Mouse (Mus musculus): ENCODE results near the gene Cbx6. TPM values are rescaled to one million over a fixed set of nuclear protein-coding genes. Genes with fewer than 3 reads are reported as not detected.

The Cbx6 gene
- 25.1 and 25.6 TPM in 2 replicates for total RNA-seq (2014; fragmentation: Nextera tagmentation)
- total RNA-seq (2017), result 14.4 and 36.7 TPM in 2 replicates

DNA sequence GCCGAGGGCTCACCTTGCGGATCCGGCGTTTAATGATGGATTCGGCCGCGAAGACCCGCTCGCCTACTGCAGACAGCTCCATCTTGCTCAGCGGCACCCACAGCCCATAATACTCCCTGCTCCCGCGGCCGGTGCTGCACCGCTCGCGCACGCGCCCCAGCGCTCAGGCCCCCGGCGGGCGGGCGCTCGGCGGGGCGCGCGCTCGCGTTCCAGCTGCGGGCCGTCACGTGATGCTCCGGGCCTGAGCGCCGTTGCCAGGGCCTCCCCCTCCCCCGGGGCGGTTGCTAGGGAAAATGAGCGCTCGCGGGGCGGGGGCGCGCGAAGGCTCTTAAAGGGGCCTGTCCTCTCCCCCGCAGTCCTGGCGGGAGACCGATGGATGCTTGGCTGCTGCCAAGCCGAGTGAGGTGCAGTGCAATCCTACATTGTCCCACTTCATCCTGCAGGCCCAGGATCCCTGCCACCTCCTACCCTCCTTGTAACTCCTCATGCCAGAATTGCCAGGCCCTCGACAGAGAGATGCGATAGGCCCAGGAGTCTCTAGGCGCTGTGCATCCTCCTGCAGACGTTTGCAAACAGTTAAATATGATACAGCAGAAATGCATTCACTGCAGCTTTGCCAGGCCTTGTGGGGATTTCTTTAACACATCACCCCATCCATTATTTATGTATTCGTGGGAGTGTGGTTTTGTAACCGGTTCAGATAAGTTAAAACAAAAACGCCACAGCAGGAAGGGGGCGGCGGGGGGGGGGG, at the start of gene Cbx6, which contains the start of gene Npcd:
TSS of gene Cbx6 (minus strand) at position 559 of the 751 bp plus-strand sequence.
TSS of gene Npcd (minus strand) at position 108 of the 751 bp plus-strand sequence.
- ATAC-seq (replicated peaks; ENCODE audit: low FRiP score, low TSS enrichment, poor library complexity, severe bottlenecking), result peak; percentile 45

DNA sequence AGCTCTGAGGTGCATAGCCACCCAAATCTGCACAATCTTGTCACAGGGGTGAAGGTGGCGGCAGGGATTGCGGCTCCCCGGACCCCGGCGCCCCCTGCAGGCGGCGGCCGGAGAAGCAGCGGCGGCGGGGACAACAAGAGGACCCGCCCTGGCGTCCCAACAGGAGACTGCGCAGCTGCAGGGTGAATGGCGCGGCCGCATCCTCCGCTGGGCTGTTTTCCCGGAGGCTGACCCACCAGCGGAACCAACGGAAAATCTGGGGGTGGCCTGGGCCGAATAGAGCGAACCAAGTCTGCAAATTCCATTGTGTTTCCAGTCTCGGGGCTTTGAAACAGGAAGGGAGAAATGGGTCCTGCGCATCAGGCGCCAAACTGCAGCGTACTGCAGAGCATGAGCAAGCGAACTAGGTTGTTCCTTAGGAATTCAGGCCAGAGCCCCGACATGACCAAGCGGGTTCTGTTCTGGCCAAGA, 48.9 kb upstream of the Cbx6 start:
- peak; percentile 86 for ATAC-seq (replicated peaks; ENCODE audit: low FRiP score, low TSS enrichment, poor library complexity, severe bottlenecking)

DNA sequence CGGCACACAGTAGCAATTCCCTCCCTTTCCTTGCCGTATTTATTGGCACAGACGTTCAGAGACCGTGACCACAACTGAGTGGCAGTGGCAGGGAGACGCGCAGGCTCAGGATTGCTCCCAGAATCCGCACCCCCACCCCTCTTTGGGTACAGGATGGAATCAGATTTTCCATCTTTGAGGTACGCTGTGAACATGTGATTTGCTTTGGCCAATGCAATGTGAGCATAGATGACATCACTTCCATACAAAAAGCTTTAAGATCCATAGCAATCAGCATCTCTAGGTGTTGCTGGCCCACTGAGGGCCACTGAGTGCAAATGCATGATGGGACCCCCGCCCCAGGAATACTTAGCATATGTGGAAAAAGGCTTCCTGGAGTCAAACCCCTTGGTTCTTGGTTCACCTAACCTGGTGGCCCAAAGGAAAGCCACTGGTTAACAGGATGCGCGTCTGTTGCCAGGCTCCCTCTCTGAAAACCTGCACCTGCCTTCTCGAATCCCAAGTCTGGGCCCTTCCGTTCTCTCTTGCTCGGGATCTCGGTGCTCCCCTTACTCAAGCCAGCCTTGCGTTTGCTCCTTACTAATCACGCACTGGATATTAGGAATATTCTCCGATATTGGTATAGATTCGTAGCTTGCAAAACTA, 48.3 kb upstream of the Cbx6 start:
- no peak for ATAC-seq (replicated peaks; ENCODE audit: low FRiP score, low TSS enrichment, poor library complexity, severe bottlenecking)

DNA sequence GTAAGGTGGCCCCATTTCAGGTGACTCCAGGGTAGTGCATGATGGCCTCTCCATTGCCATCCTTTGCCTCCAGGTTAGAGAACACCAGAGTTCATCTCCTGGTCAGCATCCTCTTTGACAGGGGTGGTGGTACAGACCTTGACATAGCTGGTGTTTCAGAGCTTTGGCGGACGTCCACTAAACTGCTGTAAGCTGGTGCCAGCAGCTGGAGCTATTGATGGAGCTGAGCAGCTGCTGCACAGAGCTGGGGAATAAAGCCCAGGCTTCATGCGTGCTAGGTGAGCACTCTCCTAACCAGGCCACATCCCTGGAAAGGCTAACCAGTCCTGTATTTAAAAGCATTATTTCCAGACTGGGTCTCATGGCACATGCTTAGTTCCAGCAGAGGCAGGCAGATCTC, 46.0 kb upstream of the Cbx6 start:
- ATAC-seq (replicated peaks; ENCODE audit: low FRiP score, low TSS enrichment, poor library complexity, severe bottlenecking), result no peak

DNA sequence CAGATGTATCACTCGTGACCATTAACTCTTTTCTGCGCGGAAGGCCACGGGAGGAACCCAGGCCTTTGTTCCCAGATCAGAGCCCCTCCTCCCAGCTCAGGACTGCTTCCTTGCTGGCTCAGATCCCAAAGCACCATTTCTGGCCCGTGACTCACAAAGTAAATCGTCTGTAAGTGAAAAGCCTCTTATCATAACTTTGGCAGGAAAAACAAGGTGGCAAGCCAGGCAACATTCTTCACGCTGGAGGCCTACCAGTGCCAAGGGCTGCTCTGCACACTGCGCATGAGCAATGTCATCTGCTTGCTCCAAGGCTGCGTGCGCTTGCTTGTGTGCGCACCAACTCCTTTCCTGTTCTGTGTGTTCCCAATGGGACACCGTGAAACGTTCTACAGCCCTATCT, 44.8 kb upstream of the Cbx6 start:
- ATAC-seq (replicated peaks; ENCODE audit: low FRiP score, low TSS enrichment, poor library complexity, severe bottlenecking), result peak; percentile 55; the same call in 1 of the 2 replicates

DNA sequence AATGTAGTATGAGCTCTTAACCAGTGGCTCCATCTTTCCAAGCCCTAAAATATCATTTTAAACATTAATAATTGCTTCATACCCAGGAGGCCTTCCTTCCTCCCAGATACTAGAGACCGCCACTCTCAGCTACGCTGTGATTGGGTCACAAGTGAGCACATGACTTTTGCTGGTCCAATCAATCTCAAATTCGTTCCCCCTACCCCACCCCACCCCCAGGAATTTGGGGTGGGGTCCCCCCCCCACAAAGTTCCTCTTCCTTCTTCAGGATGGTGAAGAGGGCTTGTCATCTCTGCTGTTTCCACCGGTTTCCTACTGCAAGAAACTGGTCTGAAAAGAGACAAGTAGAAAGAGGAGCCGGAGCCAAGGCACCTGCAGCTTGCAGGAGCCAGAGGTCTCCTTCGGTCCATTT, 44.2 kb upstream of the Cbx6 start:
- ATAC-seq (replicated peaks; ENCODE audit: low FRiP score, low TSS enrichment, poor library complexity, severe bottlenecking), result no peak

DNA sequence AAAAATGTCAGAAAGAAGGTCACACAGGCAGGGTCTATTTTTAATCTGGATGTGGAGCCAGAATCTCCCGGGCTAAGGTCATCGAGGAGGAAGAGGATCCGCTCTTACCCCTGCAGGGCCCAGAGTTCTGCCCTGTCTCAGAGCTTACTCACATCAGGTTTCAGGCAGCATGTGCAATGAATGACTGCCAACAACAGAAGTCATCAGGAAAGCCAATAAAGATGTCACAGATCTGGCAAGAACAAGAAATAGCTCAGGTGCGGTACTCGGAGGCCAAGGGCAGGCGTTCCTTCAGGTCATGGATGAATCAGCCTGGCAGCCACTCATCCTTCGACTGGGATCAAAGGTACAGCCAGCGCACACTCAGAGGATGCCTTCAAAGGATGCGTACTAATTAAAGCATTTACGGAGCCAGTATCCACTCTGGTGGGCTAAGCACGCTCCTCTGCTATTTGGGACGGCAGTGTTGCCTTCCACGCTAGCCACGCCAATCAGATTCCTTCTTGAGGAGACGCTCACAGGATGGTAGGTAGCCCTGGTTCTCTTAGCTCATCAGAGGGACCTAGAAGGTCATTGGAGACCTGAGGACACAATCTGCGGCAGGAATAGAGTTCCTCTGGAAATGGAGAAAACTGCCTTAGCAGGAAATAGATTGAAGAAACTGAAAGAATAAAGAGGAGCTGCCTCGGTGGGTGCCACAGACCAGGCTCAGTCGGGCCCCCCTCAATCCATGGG, 40.9 kb upstream of the Cbx6 start:
- no peak for ATAC-seq (replicated peaks; ENCODE audit: low FRiP score, low TSS enrichment, poor library complexity, severe bottlenecking)

DNA sequence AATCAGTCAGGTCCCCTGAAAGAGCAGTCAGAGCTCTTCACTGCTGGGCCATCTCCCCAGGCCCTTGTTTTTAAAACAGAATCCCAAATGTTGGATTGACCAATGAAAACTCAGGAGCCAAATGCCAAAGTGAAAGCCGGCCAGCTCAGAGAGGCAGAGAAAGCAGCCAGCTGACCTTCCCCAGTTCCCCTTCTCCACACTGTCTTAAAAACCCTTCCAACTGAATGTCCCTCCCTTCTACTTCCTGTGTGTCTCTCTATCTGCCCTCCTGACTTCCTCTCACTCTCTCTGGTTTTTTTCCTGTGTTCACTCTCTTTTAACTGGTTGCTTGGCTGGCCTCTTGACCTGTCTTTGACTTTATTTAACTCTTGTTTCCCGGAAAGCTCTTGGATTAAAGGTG, 39.5 kb upstream of the Cbx6 start:
- no peak for ATAC-seq (replicated peaks; ENCODE audit: low FRiP score, low TSS enrichment, poor library complexity, severe bottlenecking)

DNA sequence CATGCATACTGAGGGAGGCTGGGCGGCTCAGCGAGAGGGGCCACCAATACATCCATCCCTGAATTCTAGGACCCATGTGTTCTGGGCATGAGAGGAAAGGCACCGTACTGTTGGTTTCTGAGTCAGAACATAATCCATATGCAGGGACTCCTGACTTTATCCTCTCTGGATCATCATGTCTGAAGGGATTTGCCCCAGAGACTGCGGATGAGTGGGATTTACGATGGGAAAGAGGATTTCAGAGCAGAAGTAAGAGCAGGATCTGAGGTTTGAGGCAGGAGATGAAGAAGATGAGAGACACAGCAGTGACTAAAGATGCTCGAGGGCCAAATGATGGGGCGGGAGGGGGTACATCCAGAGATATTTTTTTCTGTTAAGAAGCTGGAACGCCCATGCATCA, 39.1 kb upstream of the Cbx6 start:
- ATAC-seq (replicated peaks; ENCODE audit: low FRiP score, low TSS enrichment, poor library complexity, severe bottlenecking), result no peak

DNA sequence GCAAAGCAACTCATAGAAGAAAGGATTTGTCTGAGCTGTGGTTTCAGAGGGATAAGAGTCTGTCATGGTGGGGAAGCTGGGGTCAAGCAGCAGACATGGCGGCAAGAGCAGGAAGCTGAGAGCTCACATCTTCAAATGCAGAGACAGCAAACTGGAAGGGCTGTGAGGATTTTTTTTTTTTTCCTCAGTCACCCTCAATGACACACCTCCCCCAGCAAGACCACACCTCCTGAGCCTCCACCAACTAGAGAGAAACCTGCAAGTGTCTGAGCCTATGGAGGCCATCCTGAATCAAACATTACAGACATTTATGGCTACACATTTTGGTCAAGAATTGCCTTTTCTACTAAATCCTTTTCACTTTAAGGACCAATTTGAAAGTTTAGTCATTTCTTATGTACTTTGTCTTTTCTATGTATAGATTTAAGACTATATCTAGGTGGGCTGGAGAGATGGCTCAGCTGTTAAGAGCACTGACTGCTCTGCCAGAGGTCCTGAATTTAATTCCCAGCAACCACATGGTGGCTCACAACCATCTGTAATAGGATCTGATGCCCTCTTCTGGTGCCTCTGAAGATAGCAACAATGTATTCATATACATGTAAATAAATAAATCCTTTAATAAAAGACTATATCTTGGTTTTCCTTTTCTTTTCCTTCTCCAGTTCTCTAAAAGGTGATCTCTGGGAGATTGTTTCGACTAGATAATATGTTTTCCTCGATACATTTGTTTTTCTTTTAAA, 32.9 kb upstream of the Cbx6 start:
- no peak for ATAC-seq (replicated peaks; ENCODE audit: low FRiP score, low TSS enrichment, poor library complexity, severe bottlenecking)

DNA sequence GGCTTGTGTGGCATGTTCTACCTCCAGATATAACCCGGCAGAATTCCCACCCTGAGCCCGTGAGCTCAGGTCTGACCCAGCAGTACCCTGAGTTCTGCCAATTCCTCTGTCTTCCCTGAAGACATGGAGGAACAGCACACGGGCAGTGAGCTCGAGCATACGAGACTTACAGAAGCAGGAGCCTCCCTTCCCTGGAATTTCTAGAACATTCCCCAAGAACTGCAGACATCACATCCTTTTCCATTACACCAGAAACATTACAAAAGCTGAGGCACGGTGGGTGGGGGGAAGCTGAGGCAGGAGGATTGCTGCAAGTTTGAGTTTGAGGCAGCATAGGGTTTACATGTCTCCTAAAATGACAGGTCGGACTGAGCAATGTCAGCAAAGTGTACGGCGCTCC, 25.3 kb upstream of the Cbx6 start:
- ATAC-seq (replicated peaks; ENCODE audit: low FRiP score, low TSS enrichment, poor library complexity, severe bottlenecking), result no peak

DNA sequence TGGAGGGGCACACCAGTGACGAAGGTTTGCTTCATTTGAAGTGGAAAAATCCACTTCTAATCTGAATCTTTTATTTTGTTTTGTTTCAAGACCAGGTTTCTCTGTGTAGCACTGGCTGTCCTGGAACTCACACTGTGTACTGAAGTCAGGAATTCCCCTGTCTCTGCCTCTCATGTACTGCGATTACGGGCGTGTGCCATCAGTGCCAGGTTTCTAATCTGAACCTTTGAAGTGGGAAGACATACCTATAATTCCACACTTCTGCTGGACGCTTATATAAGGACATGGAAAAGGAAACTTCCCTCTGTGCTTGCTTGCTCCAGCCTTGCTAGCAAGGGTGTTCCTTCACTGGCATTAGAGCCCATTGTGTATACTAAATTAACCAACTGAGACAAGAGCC, 24.5 kb upstream of the Cbx6 start:
- ATAC-seq (replicated peaks; ENCODE audit: low FRiP score, low TSS enrichment, poor library complexity, severe bottlenecking), result no peak

DNA sequence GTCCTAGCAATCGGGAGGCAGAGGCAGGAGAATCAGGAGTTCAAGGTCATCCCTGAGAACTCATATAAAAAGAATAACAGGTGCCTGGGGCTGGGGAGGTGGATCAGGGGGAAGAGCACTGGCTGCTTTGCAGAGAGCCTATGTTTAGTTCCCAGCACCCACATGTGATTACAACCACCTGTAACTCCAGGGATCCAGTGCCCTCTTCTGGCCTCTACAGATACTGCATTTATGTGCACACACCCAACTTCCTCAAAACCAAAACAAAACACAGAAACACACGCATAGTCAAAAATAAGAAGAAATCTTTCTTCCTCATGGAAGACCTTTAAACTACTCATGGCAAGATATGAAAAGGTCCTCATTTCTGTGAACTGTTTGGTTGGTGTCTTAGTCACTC, 15.7 kb upstream of the Cbx6 start:
- no peak for ATAC-seq (replicated peaks; ENCODE audit: low FRiP score, low TSS enrichment, poor library complexity, severe bottlenecking)

DNA sequence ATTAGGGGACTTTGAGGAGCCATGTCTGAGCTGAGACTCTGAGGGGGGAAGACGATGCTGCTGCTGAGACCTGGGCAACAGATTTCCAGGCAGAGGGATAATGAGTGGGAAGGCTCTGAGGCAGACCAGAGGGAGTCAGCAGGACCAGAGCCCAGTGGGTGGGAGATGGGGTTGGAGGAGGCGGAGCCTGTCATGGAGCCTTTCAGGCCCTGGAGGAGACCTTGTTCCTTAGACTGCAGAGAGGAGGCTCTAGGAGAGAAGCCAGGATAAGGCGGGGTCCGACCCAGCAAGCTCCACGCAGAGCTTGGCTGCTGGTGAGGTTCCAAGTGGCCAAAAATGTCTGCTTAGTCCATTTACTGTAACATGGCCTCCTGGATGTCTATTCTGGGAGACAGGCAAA, 12.6 kb upstream of the Cbx6 start:
- ATAC-seq (replicated peaks; ENCODE audit: low FRiP score, low TSS enrichment, poor library complexity, severe bottlenecking), result no peak

DNA sequence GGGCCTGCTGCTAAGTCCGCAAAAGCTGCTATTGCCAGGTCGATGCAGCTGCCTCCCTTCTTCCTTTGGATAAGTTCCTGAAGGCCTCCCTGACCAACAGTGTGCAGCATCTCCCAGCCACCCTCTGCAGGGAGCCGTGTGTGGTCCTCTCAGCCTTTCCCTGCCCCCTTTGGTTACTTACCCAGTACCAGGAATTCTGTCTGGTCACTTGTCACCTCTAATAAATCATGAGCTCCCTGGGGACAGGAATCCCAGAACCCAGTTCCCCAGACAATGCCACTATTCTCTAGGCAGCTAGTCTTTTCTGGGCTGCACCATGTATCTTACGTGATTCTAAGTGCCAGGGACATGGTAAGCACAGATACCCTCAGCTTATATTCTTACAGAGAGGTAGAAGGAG, 11.5 kb upstream of the Cbx6 start:
- ATAC-seq (replicated peaks; ENCODE audit: low FRiP score, low TSS enrichment, poor library complexity, severe bottlenecking), result no peak

DNA sequence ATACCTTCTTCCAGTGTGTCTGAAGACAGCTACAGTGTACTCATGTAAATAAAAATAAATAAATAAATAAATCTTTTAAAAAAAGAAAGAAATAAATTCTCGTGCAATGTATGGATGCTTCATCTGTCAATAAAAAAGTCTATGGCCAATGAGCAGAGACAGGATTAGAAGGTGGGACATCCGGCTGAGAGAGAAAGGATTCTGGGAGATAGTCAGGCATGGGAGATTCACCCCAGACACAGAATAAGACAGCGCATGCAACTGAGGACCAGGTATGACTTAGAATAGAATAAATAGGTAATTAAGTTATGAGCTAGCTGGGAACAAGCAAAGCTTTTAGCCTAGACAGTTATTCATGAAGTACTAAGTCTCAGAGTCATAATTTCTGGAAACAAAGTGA, 8.5 kb upstream of the Cbx6 start:
- no peak for ATAC-seq (replicated peaks; ENCODE audit: low FRiP score, low TSS enrichment, poor library complexity, severe bottlenecking)

DNA sequence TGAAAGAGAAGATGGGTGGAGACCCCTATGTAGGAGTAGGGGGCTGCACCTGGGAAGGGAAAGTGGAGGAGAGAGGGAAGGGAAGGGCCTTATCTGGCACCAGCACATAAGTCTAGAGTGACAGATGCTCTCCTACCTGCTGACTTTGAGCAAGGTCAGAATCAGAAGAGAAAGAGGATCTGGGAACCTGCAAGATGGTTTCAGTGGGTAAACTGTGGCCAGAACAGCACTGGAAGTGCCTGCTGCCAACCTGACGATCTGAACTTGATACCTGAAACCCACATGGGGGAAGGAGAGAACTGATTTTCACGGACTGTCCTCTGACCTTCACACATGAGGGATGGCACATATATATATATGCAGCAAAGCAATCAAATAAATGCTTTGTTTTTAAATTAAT, 5.8 kb upstream of the Cbx6 start:
- ATAC-seq (replicated peaks; ENCODE audit: low FRiP score, low TSS enrichment, poor library complexity, severe bottlenecking), result no peak

DNA sequence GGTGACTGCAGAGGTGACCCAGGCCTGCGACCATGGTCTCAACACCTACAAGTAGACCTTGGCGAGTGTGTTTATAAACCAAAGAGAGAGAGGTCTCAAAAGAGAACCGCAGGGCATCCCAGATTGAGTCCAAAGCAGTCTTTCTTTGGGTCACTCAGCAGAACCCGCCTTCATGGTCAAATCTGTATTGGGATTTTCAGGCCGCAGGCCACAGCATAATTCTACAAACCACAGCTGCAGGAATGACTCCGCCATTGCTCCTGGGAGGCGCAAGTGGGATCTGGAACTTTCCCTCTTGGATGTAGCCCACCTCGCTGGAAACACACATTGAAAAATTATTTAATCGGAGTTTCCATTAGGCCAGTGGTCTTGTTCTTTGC, 383 bp upstream of the Cbx6 start:
- no peak for ATAC-seq (replicated peaks; ENCODE audit: low FRiP score, low TSS enrichment, poor library complexity, severe bottlenecking)

DNA sequence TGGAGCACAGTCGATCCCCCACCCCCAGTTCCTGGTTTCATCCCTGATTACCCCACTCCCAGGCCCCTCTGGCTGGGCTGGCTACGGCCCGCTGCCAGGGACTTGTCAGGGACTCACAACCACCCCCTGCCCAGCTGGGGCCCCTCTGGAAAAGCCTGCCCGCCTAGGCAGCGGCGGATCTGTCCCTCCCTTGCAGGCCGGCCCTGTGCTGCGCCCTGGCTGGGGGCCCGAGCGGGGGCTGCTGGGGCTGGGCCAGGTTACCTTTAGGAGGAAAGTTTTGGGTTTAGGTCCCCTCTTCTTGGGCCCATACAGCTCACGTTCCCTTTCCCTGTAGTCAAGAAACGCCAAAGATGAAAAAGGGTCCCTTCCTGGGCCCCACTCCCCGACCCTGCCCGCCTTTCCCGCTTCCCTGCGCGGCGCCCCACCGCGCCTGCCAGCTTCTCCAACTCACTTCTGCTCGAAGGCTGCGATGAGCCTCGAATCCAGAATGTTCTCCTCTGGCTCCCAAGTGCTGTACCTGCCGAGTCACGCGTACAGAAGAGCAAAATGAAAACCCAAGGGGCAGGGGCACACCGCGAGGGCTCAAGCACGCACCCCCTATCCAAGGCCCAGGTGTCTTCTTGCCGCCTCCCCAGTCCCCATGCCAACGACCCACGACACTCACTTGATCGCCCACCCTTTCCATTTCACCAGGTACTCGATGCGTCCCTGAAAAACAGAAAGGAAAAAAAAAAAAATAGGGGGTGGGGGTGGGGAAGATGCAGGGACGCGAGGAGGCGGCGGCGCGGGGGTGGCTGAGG, 1.0 kb downstream of the Cbx6 start:
- ATAC-seq (replicated peaks; ENCODE audit: low FRiP score, low TSS enrichment, poor library complexity, severe bottlenecking), result 0 out of 2 replicates have a peak, but pooled peaks have one; percentile 7

All from megakaryocyte-erythroid progenitor cell, adult 5-6 weeks (primary cell).